Mouse (Mus musculus): ENCODE results near the gene Gmppb. TPM values are rescaled to one million over a fixed set of nuclear protein-coding genes. Genes with fewer than 3 reads are reported as not detected.

The Gmppb gene
- polyA plus RNA-seq, 1 experiment from 2014 or later: 24.5 TPM

GRCm38 (mm10) chr9:108047601-108048565, 1.2 kb upstream of the Gmppb start:
- Histone ChIP-seq H3K4me1 (ENCODE audit: control insufficient read depth, insufficient read depth, low read length) (peaks cover 25% of the 10 kb centered on the region), H3K9ac (ENCODE audit: low read depth, low read length) (peak overlapping the region; percentile 59; the same call in 1 of the 2 replicates), H3K4me3 (ENCODE audit: low read depth, low read length) (peak overlapping the region; percentile 76), H3K9me3 (replicated peaks; ENCODE audit: control insufficient read depth, low read length) (no peaks in the 10 kb centered on the region), H3K4me2 (peak overlapping the region; percentile 73), H3K27me3 (ENCODE audit: control insufficient read depth, insufficient read depth, low read length) (no peaks in the 10 kb centered on the region), H3K27ac (ENCODE audit: low read depth, low read length) (peak overlapping the region; percentile 60), H3K36me3 (ENCODE audit: control insufficient read depth, insufficient read depth, low read length) (peaks cover 26% of the 10 kb centered on the region)
- WGBS (ENCODE audit: insufficient replicate concordance): 36% methylated on average over 17 of the region's 17 CpGs
- ATAC-seq (replicated peaks; ENCODE audit: insufficient number of reproducible peaks, low FRiP score, low TSS enrichment): no peak

GRCm38 (mm10) chr9:108048566-108048955, 481 bp upstream of the Gmppb start:
- peak; percentile 8 for ATAC-seq (replicated peaks; ENCODE audit: insufficient number of reproducible peaks, low FRiP score, low TSS enrichment)
- WGBS (ENCODE audit: insufficient replicate concordance): under 1% methylated on average over 19 of the region's 19 CpGs
- Histone ChIP-seq H3K27ac (ENCODE audit: low read depth, low read length) (peak overlapping the region; percentile 60), H3K27me3 (ENCODE audit: control insufficient read depth, insufficient read depth, low read length) (no peaks in the 10 kb centered on the region), H3K4me1 (ENCODE audit: control insufficient read depth, insufficient read depth, low read length) (peaks cover 32% of the 10 kb centered on the region), H3K9me3 (replicated peaks; ENCODE audit: control insufficient read depth, low read length) (no peaks in the 10 kb centered on the region), H3K9ac (ENCODE audit: low read depth, low read length) (peak overlapping the region; percentile 59; the same call in 1 of the 2 replicates), H3K4me2 (peak overlapping the region; percentile 73), H3K36me3 (ENCODE audit: control insufficient read depth, insufficient read depth, low read length) (peaks cover 26% of the 10 kb centered on the region), H3K4me3 (ENCODE audit: low read depth, low read length) (peak overlapping the region; percentile 76)

- 35% methylated on average over 15 of the region's 15 CpGs for WGBS (ENCODE audit: insufficient replicate concordance)
- Histone ChIP-seq H3K4me1 (ENCODE audit: control insufficient read depth, insufficient read depth, low read length) (peaks cover 34% of the 10 kb centered on the region), H3K27ac (ENCODE audit: low read depth, low read length) (0 out of 2 replicates have a peak overlapping the region, but pooled peaks have one; percentile 23), H3K4me2 (peak overlapping the region; percentile 73), H3K9me3 (replicated peaks; ENCODE audit: control insufficient read depth, low read length) (no peaks in the 10 kb centered on the region), H3K9ac (ENCODE audit: low read depth, low read length) (peak overlapping the region; percentile 79), H3K36me3 (ENCODE audit: control insufficient read depth, insufficient read depth, low read length) (peaks cover 33% of the 10 kb centered on the region), H3K27me3 (ENCODE audit: control insufficient read depth, insufficient read depth, low read length) (no peaks in the 10 kb centered on the region), H3K4me3 (ENCODE audit: low read depth, low read length) (peak overlapping the region; percentile 76)
- ATAC-seq (replicated peaks; ENCODE audit: insufficient number of reproducible peaks, low FRiP score, low TSS enrichment): no peak
These were observed 664 bp downstream of the Gmppb start for GRCm38 (mm10) chr9:108049561-108050251.

GRCm38 (mm10) chr9:108051184-108051930, 2.3 kb downstream of the Gmppb start:
- H3K9ac ChIP-seq (ENCODE audit: low read depth, low read length): no peak overlapping the region
- no peak overlapping the region for H3K4me3 ChIP-seq (ENCODE audit: low read depth, low read length)
- no peaks in the 10 kb centered on the region for H3K27me3 ChIP-seq (ENCODE audit: control insufficient read depth, insufficient read depth, low read length)
- no peak for ATAC-seq (replicated peaks; ENCODE audit: insufficient number of reproducible peaks, low FRiP score, low TSS enrichment)
- peaks cover 26% of the 10 kb centered on the region for H3K36me3 ChIP-seq (ENCODE audit: control insufficient read depth, insufficient read depth, low read length)
- no peaks in the 10 kb centered on the region for H3K9me3 ChIP-seq (replicated peaks; ENCODE audit: control insufficient read depth, low read length)
- no peak overlapping the region for H3K27ac ChIP-seq (ENCODE audit: low read depth, low read length)
- 94% methylated on average over 15 of the region's 15 CpGs for WGBS (ENCODE audit: insufficient replicate concordance)
- no peak overlapping the region for H3K4me2 ChIP-seq
- peaks cover 34% of the 10 kb centered on the region for H3K4me1 ChIP-seq (ENCODE audit: control insufficient read depth, insufficient read depth, low read length)

- ATAC-seq (replicated peaks; ENCODE audit: insufficient number of reproducible peaks, low FRiP score, low TSS enrichment): no peak
- no peak overlapping the region for H3K9ac ChIP-seq (ENCODE audit: low read depth, low read length)
- H3K4me3 ChIP-seq (ENCODE audit: low read depth, low read length): no peak overlapping the region
- H3K4me1 ChIP-seq (ENCODE audit: control insufficient read depth, insufficient read depth, low read length): peaks cover 30% of the 10 kb centered on the region
- H3K36me3 ChIP-seq (ENCODE audit: control insufficient read depth, insufficient read depth, low read length): peaks cover 23% of the 10 kb centered on the region
- H3K9me3 ChIP-seq (replicated peaks; ENCODE audit: control insufficient read depth, low read length): no peaks in the 10 kb centered on the region
- WGBS (ENCODE audit: insufficient replicate concordance): 85% methylated on average over 4 of the region's 4 CpGs
- no peak overlapping the region for H3K4me2 ChIP-seq
- no peaks in the 10 kb centered on the region for H3K27me3 ChIP-seq (ENCODE audit: control insufficient read depth, insufficient read depth, low read length)
- H3K27ac ChIP-seq (ENCODE audit: low read depth, low read length): no peak overlapping the region
These were observed 2.8 kb downstream of the Gmppb start for GRCm38 (mm10) chr9:108051931-108052220.

- H3K36me3 ChIP-seq (ENCODE audit: control insufficient read depth, insufficient read depth, low read length): peaks cover 23% of the 10 kb centered on the region
- 69% methylated on average over 7 of the region's 7 CpGs for WGBS (ENCODE audit: insufficient replicate concordance)
These were observed 3.4 kb downstream of the Gmppb start for GRCm38 (mm10) chr9:108052411-108052810.

GRCm38 (mm10) chr9:108052885-108053664, 4.0 kb downstream of the Gmppb start, which contains the start of gene Amigo3:
Amigo3 (plus strand) TSS chr9:108053159.
- 49% methylated on average over 20 of the region's 20 CpGs for WGBS (ENCODE audit: insufficient replicate concordance)
- Histone ChIP-seq H3K27me3 (ENCODE audit: control insufficient read depth, insufficient read depth, low read length) (no peaks in the 10 kb centered on the region), H3K36me3 (ENCODE audit: control insufficient read depth, insufficient read depth, low read length) (peaks cover 23% of the 10 kb centered on the region), H3K4me2 (peak within 1 kb of the TSS; percentile 63), H3K27ac (ENCODE audit: low read depth, low read length) (no peak within 1 kb of the TSS), H3K9me3 (replicated peaks; ENCODE audit: control insufficient read depth, low read length) (no peaks in the 10 kb centered on the region), H3K4me3 (ENCODE audit: low read depth, low read length) (peak within 1 kb of the TSS; percentile 24; the same call in 1 of the 2 replicates), H3K9ac (ENCODE audit: low read depth, low read length) (peak within 1 kb of the TSS; percentile 40; the same call in 1 of the 2 replicates), H3K4me1 (ENCODE audit: control insufficient read depth, insufficient read depth, low read length) (peaks cover 19% of the 10 kb centered on the region)
- no peak for ATAC-seq (replicated peaks; ENCODE audit: insufficient number of reproducible peaks, low FRiP score, low TSS enrichment)

More at GRCm38 (mm10) chr9:108052411-108052810, 3.4 kb downstream of the Gmppb start:
- no peak overlapping the region for H3K4me2 ChIP-seq
- H3K9me3 ChIP-seq (replicated peaks; ENCODE audit: control insufficient read depth, low read length): no peaks in the 10 kb centered on the region
- H3K27me3 ChIP-seq (ENCODE audit: control insufficient read depth, insufficient read depth, low read length): no peaks in the 10 kb centered on the region
- no peak overlapping the region for H3K4me3 ChIP-seq (ENCODE audit: low read depth, low read length)
- H3K27ac ChIP-seq (ENCODE audit: low read depth, low read length): no peak overlapping the region
- H3K9ac ChIP-seq (ENCODE audit: low read depth, low read length): peak overlapping the region; percentile 40; the same call in 1 of the 2 replicates
- H3K4me1 ChIP-seq (ENCODE audit: control insufficient read depth, insufficient read depth, low read length): peaks cover 26% of the 10 kb centered on the region
- ATAC-seq (replicated peaks; ENCODE audit: insufficient number of reproducible peaks, low FRiP score, low TSS enrichment): no peak
